Mouse (Mus musculus): Measurements from ENCODE around the gene Dlg1. TPM values are rescaled to one million over a fixed set of nuclear protein-coding genes. Genes with fewer than 3 reads are reported as not detected.

Gene Dlg1
- polyA plus RNA-seq, 1 experiment from 2014 or later, result 32.5 TPM

- no peaks in the 10 kb centered on the region for H3K9me3 ChIP-seq (ENCODE audit: control insufficient read depth, low read length)
- H3K4me3 ChIP-seq (ENCODE audit: low read depth, low read length), result no peak overlapping the region
- peaks cover 2% of the 10 kb centered on the region; the same call in 1 of the 2 replicates for H3K36me3 ChIP-seq (ENCODE audit: control insufficient read depth, insufficient read depth, low read length)
- H3K4me1 ChIP-seq (ENCODE audit: control insufficient read depth, insufficient read depth, low read length), result no peaks in the 10 kb centered on the region
- DNase-seq (ENCODE audit: low spot score) (no peak), ATAC-seq (ENCODE audit: insufficient number of reproducible peaks, low FRiP score, low TSS enrichment, low read depth) (no peak)
- H3K4me2 ChIP-seq (ENCODE audit: low read depth, severe bottlenecking), result no peak overlapping the region
- no peaks in the 10 kb centered on the region for H3K27me3 ChIP-seq (ENCODE audit: control insufficient read depth, insufficient read depth, low read length)
- 84% methylated on average over 10 of the region's 10 CpGs for WGBS
- no peak overlapping the region for H3K27ac ChIP-seq (replicated peaks; ENCODE audit: low read depth, low read length)
- H3K9ac ChIP-seq (ENCODE audit: low read length), result no peak overlapping the region
Observed at GRCm38 (mm10) chr16:31846763-31847162, 183.5 kb downstream of the Dlg1 start.

GRCm38 (mm10) chr16:31863920-31864319 is 200.7 kb downstream of the Dlg1 start:
- H3K9me3 ChIP-seq (ENCODE audit: control insufficient read depth, low read length), result no peaks in the 10 kb centered on the region; the same call in 1 of the 2 replicates
- H3K4me2 ChIP-seq (ENCODE audit: low read depth, severe bottlenecking), result no peak overlapping the region
- H3K4me3 ChIP-seq (ENCODE audit: low read depth, low read length), result no peak overlapping the region
- no peak overlapping the region for H3K9ac ChIP-seq (ENCODE audit: low read length)
- no peaks in the 10 kb centered on the region for H3K27me3 ChIP-seq (ENCODE audit: control insufficient read depth, insufficient read depth, low read length)
- DNase-seq (ENCODE audit: low spot score), result no peak
- no peaks in the 10 kb centered on the region for H3K4me1 ChIP-seq (ENCODE audit: control insufficient read depth, insufficient read depth, low read length)
- H3K27ac ChIP-seq (replicated peaks; ENCODE audit: low read depth, low read length), result no peak overlapping the region
- peaks cover 15% of the 10 kb centered on the region for H3K36me3 ChIP-seq (ENCODE audit: control insufficient read depth, insufficient read depth, low read length)
- ATAC-seq (ENCODE audit: insufficient number of reproducible peaks, low FRiP score, low TSS enrichment, low read depth), result no peak
- WGBS, result 95% methylated on average over 5 of the region's 5 CpGs

- DNase-seq (ENCODE audit: low spot score) (no peak), ATAC-seq (ENCODE audit: insufficient number of reproducible peaks, low FRiP score, low TSS enrichment, low read depth) (no peak)
- H3K9ac ChIP-seq (ENCODE audit: low read length), result no peak overlapping the region
- no peak overlapping the region for H3K4me3 ChIP-seq (ENCODE audit: low read depth, low read length)
- H3K9me3 ChIP-seq (ENCODE audit: control insufficient read depth, low read length), result no peaks in the 10 kb centered on the region; the same call in 1 of the 2 replicates
- no peak overlapping the region for H3K4me2 ChIP-seq (ENCODE audit: low read depth, severe bottlenecking)
- WGBS, result 83% methylated on average over 3 of the region's 3 CpGs
- H3K4me1 ChIP-seq (ENCODE audit: control insufficient read depth, insufficient read depth, low read length), result no peaks in the 10 kb centered on the region
- peaks cover 16% of the 10 kb centered on the region for H3K36me3 ChIP-seq (ENCODE audit: control insufficient read depth, insufficient read depth, low read length)
- H3K27ac ChIP-seq (replicated peaks; ENCODE audit: low read depth, low read length), result no peak overlapping the region
- H3K27me3 ChIP-seq (ENCODE audit: control insufficient read depth, insufficient read depth, low read length), result no peaks in the 10 kb centered on the region
Observed at GRCm38 (mm10) chr16:31865242-31865641, 202.0 kb downstream of the Dlg1 start.

- Histone ChIP-seq H3K27me3 (ENCODE audit: control insufficient read depth, insufficient read depth, low read length) (no peaks in the 10 kb centered on the region), H3K9ac (ENCODE audit: low read length) (no peak overlapping the region), H3K36me3 (ENCODE audit: control insufficient read depth, insufficient read depth, low read length) (peaks cover 9% of the 10 kb centered on the region), H3K9me3 (ENCODE audit: control insufficient read depth, low read length) (no peaks in the 10 kb centered on the region), H3K4me1 (ENCODE audit: control insufficient read depth, insufficient read depth, low read length) (no peaks in the 10 kb centered on the region), H3K27ac (replicated peaks; ENCODE audit: low read depth, low read length) (no peak overlapping the region), H3K4me2 (ENCODE audit: low read depth, severe bottlenecking) (no peak overlapping the region), H3K4me3 (ENCODE audit: low read depth, low read length) (no peak overlapping the region)
- ATAC-seq (ENCODE audit: insufficient number of reproducible peaks, low FRiP score, low TSS enrichment, low read depth), result no peak
- DNase-seq (ENCODE audit: low spot score), result no peak
- WGBS, result 92% methylated on average over 3 of the region's 3 CpGs
Observed at GRCm38 (mm10) chr16:31866911-31867310, 203.7 kb downstream of the Dlg1 start.

GRCm38 (mm10) chr16:31867736-31868135 is 204.5 kb downstream of the Dlg1 start:
- 88% methylated on average over 4 of the region's 4 CpGs for WGBS
- Histone ChIP-seq H3K4me3 (ENCODE audit: low read depth, low read length) (no peak overlapping the region), H3K27ac (replicated peaks; ENCODE audit: low read depth, low read length) (no peak overlapping the region), H3K4me2 (ENCODE audit: low read depth, severe bottlenecking) (no peak overlapping the region), H3K36me3 (ENCODE audit: control insufficient read depth, insufficient read depth, low read length) (peaks cover 9% of the 10 kb centered on the region), H3K4me1 (ENCODE audit: control insufficient read depth, insufficient read depth, low read length) (no peaks in the 10 kb centered on the region), H3K9me3 (ENCODE audit: control insufficient read depth, low read length) (no peaks in the 10 kb centered on the region), H3K27me3 (ENCODE audit: control insufficient read depth, insufficient read depth, low read length) (no peaks in the 10 kb centered on the region), H3K9ac (ENCODE audit: low read length) (no peak overlapping the region)
- ATAC-seq (ENCODE audit: insufficient number of reproducible peaks, low FRiP score, low TSS enrichment, low read depth), result no peak
- DNase-seq (ENCODE audit: low spot score), result no peak

- no peak overlapping the region for H3K4me2 ChIP-seq (ENCODE audit: low read depth, severe bottlenecking)
- H3K9ac ChIP-seq (ENCODE audit: low read length), result no peak overlapping the region
- H3K27ac ChIP-seq (replicated peaks; ENCODE audit: low read depth, low read length), result no peak overlapping the region
- no peak for DNase-seq (ENCODE audit: low spot score)
- no peaks in the 10 kb centered on the region for H3K27me3 ChIP-seq (ENCODE audit: control insufficient read depth, insufficient read depth, low read length)
- H3K4me1 ChIP-seq (ENCODE audit: control insufficient read depth, insufficient read depth, low read length), result no peaks in the 10 kb centered on the region
- H3K4me3 ChIP-seq (ENCODE audit: low read depth, low read length), result no peak overlapping the region
- H3K36me3 ChIP-seq (ENCODE audit: control insufficient read depth, insufficient read depth, low read length), result peaks cover 4% of the 10 kb centered on the region; the same call in 1 of the 2 replicates
- no peaks in the 10 kb centered on the region for H3K9me3 ChIP-seq (ENCODE audit: control insufficient read depth, low read length)
- ATAC-seq (ENCODE audit: insufficient number of reproducible peaks, low FRiP score, low TSS enrichment, low read depth), result no peak
- WGBS, result 94% methylated on average over 8 of the region's 8 CpGs
Observed at GRCm38 (mm10) chr16:31873721-31874120, 210.5 kb downstream of the Dlg1 start.

- Histone ChIP-seq H3K4me3 (ENCODE audit: low read depth, low read length) (no peak overlapping the region), H3K27ac (replicated peaks; ENCODE audit: low read depth, low read length) (no peak overlapping the region), H3K36me3 (ENCODE audit: control insufficient read depth, insufficient read depth, low read length) (peaks cover 2% of the 10 kb centered on the region; the same call in 1 of the 2 replicates), H3K4me2 (ENCODE audit: low read depth, severe bottlenecking) (no peak overlapping the region), H3K9ac (ENCODE audit: low read length) (no peak overlapping the region), H3K27me3 (ENCODE audit: control insufficient read depth, insufficient read depth, low read length) (no peaks in the 10 kb centered on the region), H3K4me1 (ENCODE audit: control insufficient read depth, insufficient read depth, low read length) (peaks cover 3% of the 10 kb centered on the region; the same call in 1 of the 2 replicates), H3K9me3 (ENCODE audit: control insufficient read depth, low read length) (no peaks in the 10 kb centered on the region)
- no peak for ATAC-seq (ENCODE audit: insufficient number of reproducible peaks, low FRiP score, low TSS enrichment, low read depth)
- no peak for DNase-seq (ENCODE audit: low spot score)
- 95% methylated on average over 4 of the region's 4 CpGs for WGBS
Observed at GRCm38 (mm10) chr16:31875391-31875790, 212.1 kb downstream of the Dlg1 start.

GRCm38 (mm10) chr16:31876386-31876785 is 213.1 kb downstream of the Dlg1 start:
- no peaks in the 10 kb centered on the region for H3K9me3 ChIP-seq (ENCODE audit: control insufficient read depth, low read length)
- no peak for ATAC-seq (ENCODE audit: insufficient number of reproducible peaks, low FRiP score, low TSS enrichment, low read depth)
- no peak overlapping the region for H3K4me3 ChIP-seq (ENCODE audit: low read depth, low read length)
- no peak overlapping the region for H3K4me2 ChIP-seq (ENCODE audit: low read depth, severe bottlenecking)
- H3K9ac ChIP-seq (ENCODE audit: low read length), result no peak overlapping the region
- no peak for DNase-seq (ENCODE audit: low spot score)
- no peak overlapping the region for H3K27ac ChIP-seq (replicated peaks; ENCODE audit: low read depth, low read length)
- WGBS, result 85% methylated on average over 10 of the region's 10 CpGs
- peaks cover 3% of the 10 kb centered on the region; the same call in 1 of the 2 replicates for H3K4me1 ChIP-seq (ENCODE audit: control insufficient read depth, insufficient read depth, low read length)
- H3K27me3 ChIP-seq (ENCODE audit: control insufficient read depth, insufficient read depth, low read length), result no peaks in the 10 kb centered on the region
- no peaks in the 10 kb centered on the region; the same call in 1 of the 2 replicates for H3K36me3 ChIP-seq (ENCODE audit: control insufficient read depth, insufficient read depth, low read length)

GRCm38 (mm10) chr16:31878052-31878451 is 214.8 kb downstream of the Dlg1 start:
- H3K9me3 ChIP-seq (ENCODE audit: control insufficient read depth, low read length), result no peaks in the 10 kb centered on the region
- no peak for ATAC-seq (ENCODE audit: insufficient number of reproducible peaks, low FRiP score, low TSS enrichment, low read depth)
- H3K4me3 ChIP-seq (ENCODE audit: low read depth, low read length), result no peak overlapping the region
- 70% methylated on average over 6 of the region's 6 CpGs for WGBS
- H3K4me2 ChIP-seq (ENCODE audit: low read depth, severe bottlenecking), result no peak overlapping the region
- no peak for DNase-seq (ENCODE audit: low spot score)
- peaks cover 3% of the 10 kb centered on the region; the same call in 1 of the 2 replicates for H3K4me1 ChIP-seq (ENCODE audit: control insufficient read depth, insufficient read depth, low read length)
- no peak overlapping the region for H3K27ac ChIP-seq (replicated peaks; ENCODE audit: low read depth, low read length)
- no peak overlapping the region for H3K9ac ChIP-seq (ENCODE audit: low read length)
- no peaks in the 10 kb centered on the region; the same call in 1 of the 2 replicates for H3K36me3 ChIP-seq (ENCODE audit: control insufficient read depth, insufficient read depth, low read length)
- no peaks in the 10 kb centered on the region for H3K27me3 ChIP-seq (ENCODE audit: control insufficient read depth, insufficient read depth, low read length)
